Mouse (Mus musculus): Measurements from ENCODE around the gene Rab3b.
"Not testable (repeated sequence)": the region's sequence is repeated elsewhere in the genome, so short reads cannot be mapped to it uniquely, and the experiment has no call there.

The Rab3b gene

GRCm38 (mm10) chr4:108890876-108891275 lies 12.0 kb downstream of the Rab3b start:
- no peak for DNase-seq (ENCODE audit: low spot score in 2 of 2)

DNA sequence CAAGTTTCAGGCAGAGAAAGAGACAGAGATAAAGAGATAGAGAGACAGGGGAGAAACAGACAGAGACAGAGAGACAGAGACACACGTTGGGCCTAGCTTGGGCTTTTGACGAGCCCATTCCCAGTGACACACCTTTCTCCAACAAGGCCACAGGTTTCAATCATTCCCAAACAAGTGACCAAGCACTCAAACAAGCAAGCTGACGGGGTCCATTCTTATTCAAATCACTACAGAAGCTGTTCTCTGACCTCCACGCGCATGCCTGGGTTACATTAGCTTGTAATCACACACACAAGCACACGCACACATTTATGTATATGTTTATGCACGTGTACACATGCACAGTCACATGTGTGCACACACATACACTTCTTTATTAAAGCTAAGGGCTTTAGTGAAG lies 21.6 kb downstream of the Rab3b start:
- DNase-seq (ENCODE audit: low spot score in 2 of 2) = no peak

GRCm38 (mm10) chr4:108902886-108903285 lies 24.0 kb downstream of the Rab3b start:
- DNase-seq (ENCODE audit: low spot score in 2 of 2) = no peak

DNA sequence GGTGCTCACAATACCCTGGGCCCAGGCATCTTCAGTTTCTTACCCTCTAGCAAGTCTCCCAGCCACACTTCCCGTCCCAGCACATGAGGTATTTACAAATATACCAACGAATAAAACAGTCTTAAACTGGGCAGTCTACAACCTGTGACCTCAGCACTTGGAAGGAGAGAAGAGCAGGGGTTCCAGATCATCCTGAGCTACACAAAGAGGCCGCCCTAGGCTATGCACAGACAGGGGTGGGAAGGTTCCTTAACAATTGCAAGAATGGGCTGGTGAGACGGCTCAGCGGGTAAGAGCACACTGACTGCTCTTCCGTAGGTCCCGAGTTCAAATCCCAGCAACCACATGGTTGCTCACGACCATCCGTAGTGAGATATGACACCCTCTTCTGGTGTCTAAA lies 24.5 kb downstream of the Rab3b start:
- no peak for DNase-seq (ENCODE audit: low spot score in 2 of 2)

DNA sequence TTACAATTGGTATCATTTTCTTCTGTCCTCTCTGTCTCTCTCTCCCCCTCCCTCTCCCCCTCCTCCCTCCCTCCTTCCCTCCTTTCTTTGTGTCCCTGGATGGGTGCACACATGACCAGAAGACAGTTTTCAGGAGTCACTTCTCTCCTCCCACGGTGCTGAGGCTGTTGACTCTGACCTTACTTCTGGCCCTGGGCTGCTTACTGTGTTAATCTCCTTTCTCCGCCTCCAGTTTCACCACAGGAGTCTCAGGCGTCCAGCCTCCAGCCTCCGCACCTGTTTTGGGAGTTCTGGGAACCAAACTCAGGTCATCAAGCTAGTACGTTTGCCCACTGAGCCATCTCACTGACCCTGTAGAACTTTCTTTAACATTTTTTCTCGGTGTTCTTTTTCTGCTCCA lies 25.2 kb downstream of the Rab3b start:
- no peak for DNase-seq (ENCODE audit: low spot score in 2 of 2)

- no peak for DNase-seq (ENCODE audit: low spot score in 2 of 2)
These were observed 25.9 kb downstream of the Rab3b start for GRCm38 (mm10) chr4:108904790-108905189.

DNA sequence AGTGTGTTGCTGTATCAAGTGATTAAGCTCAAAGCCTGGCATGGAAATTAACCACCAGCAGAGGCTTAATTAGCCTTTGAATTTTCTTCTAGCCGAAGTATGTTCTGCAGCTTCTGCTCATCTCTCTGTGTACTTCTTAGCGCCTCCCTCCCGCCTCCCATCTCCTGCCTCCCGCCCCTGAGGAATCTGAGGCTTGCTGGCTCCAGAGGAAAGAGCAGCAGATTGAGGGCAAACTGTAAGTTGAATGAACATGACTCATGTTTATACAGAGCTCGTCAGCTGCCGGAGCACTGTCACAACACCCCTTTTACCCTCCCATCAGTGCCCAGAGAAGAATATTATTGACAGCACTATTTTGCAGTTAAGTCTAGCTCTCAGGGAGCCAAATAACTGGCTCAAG lies 27.0 kb downstream of the Rab3b start:
- no peak for DNase-seq (ENCODE audit: low spot score in 2 of 2)

DNA sequence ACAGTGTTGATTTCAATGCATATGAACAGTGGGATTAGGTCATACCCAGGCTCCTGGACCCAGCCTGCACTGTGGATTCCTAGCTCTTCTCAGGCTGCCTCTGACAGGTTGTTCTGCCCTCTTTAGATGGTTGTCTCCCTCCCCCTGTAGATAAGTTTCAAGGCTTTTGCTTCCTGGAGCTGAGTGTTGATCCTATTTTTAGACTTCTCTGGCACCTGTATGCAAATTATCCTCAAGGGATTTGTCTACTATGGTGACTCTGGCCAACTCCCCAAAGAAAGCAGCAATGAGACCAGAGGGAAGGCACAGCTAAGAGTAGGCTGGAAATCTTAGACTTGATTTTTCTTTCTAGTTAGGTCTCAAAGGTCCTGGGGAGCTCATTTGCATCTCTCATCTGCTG lies 28.6 kb downstream of the Rab3b start:
- no peak for DNase-seq (ENCODE audit: low spot score in 2 of 2)

- no peak for DNase-seq (ENCODE audit: low spot score in 2 of 2)
These were observed 31.1 kb downstream of the Rab3b start for GRCm38 (mm10) chr4:108909872-108910425.

GRCm38 (mm10) chr4:108911866-108912265 lies 33.0 kb downstream of the Rab3b start:
- DNase-seq (ENCODE audit: low spot score in 2 of 2) = no peak

DNA sequence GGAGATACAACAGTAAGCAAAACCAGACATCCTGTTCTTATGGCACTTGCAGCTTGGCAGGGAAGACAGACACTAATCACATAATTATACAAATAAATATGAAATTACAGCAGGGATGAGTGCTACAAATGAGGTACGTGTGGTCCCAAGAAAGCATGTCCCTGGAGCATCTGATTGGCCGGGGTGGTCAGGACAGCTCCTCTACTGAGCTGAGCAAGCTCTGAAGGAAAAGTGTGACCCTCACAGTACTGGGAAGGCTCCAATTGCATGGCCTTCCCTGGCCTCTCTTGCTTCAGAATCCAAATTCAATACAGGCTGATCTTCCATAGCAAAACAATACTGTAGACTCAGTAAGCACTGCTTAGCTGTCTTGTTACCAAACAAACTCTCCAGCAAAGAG lies 34.3 kb downstream of the Rab3b start:
- DNase-seq (ENCODE audit: low spot score in 2 of 2) = no peak

GRCm38 (mm10) chr4:108914391-108914790 lies 35.5 kb downstream of the Rab3b start:
- DNase-seq (ENCODE audit: low spot score in 2 of 2) = no peak

- no peak for DNase-seq (ENCODE audit: low spot score in 2 of 2)
These were observed 36.2 kb downstream of the Rab3b start for GRCm38 (mm10) chr4:108915101-108915500.

GRCm38 (mm10) chr4:108917654-108918053 lies 38.8 kb downstream of the Rab3b start:
- no peak for DNase-seq (ENCODE audit: low spot score in 2 of 2)

DNA sequence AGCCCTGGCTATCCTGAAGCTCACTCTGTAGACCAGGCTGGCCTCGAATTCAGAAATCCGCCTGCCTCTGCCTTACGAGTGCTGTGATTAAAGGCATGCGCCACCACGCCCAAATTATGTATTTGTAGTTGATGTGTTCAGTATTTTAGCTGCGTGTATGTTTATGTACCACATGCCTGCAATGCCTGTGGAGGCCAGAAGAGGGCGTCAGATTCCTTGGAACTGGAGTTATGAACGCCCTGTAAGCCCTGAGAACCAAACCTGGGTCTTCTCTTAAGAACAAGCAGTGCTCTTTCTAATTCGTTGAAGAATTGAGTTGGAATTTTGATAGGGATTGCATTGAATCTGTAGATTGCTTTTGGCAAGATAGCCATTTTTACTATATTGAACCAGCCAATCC lies 49.1 kb downstream of the Rab3b start:
- DNase-seq (ENCODE audit: low spot score in 2 of 2) = not testable (repeated sequence)

DNA sequence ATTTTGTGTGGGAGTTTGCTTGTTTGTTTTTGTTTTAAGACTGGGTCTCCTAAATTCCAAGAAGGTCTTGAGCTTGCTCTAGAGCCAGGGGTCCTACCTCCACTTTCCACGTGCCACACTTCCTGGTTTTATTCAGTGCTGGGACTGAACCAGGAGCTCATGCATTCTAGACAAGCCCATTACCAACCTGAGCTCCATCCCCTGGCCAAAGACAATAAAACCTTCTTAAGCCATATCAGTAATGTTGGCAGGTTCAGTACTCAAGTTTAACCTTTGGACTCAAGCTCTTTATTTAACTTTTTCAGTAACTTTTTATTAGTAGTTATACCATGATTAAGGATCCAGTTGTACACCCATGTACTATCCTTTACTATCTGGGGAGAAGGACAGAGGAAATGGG lies 54.3 kb downstream of the Rab3b start:
- DNase-seq (ENCODE audit: low spot score in 2 of 2) = no peak

DNA sequence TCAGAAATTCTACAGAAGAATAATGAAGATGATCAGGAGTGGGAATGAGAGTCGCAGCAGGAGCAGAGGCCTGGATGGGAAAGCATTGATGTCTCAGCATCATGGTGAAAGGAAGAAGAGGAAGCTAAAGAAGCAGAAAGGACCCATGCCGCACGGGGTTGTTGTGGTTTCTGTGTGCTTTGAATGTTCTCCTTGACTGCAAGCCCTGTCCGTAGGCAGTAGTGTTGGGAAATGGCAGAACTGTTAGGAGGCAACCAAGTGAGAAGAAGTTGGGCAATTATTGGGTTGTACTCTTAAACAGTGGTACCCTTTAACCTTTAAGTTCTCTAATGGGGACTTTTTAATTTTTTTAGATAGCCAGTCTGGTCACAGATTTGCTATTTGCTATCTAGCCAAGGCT lies 56.0 kb downstream of the Rab3b start:
- no peak for DNase-seq (ENCODE audit: low spot score in 2 of 2)

GRCm38 (mm10) chr4:108937848-108938771 lies 59.2 kb downstream of the Rab3b start:
- no peak for DNase-seq (ENCODE audit: low spot score in 2 of 2)

- DNase-seq (ENCODE audit: low spot score in 2 of 2) = no peak
These were observed 62.0 kb downstream of the Rab3b start for GRCm38 (mm10) chr4:108940681-108941473.

DNA sequence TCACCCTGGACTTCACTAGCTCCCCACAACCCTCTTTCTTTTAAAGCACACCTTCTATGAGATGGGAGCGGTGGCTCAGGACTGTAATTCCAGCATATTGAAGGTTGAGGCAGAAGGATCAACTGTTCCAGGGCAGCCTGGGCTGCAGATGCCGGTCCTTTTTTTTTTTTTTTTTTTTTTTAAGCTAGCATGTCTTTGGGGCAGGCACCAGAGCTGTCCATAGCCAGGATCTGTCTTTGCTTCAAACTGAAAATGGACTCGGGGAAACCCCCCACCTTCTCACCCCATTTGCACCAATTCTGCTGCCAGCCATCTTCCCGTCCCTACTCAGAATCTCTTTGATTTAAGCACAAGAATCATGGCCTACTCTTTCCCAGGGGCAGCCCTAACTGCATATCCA lies 63.3 kb downstream of the Rab3b start:
- no peak for DNase-seq (ENCODE audit: low spot score in 2 of 2)

GRCm38 (mm10) chr4:108942986-108943720 lies 64.3 kb downstream of the Rab3b start:
- no peak for DNase-seq (ENCODE audit: low spot score in 2 of 2)

GRCm38 (mm10) chr4:108949168-108949567 lies 70.3 kb downstream of the Rab3b start:
- no peak for DNase-seq (ENCODE audit: low spot score in 2 of 2)
